Mouse (Mus musculus): ENCODE data around the gene Fkrp. TPM values are rescaled to one million over a fixed set of nuclear protein-coding genes. Genes with fewer than 3 reads are reported as not detected.

Fkrp gene
- polyA plus RNA-seq, 1 experiment from 2014 or later = 36.9 TPM

DNA sequence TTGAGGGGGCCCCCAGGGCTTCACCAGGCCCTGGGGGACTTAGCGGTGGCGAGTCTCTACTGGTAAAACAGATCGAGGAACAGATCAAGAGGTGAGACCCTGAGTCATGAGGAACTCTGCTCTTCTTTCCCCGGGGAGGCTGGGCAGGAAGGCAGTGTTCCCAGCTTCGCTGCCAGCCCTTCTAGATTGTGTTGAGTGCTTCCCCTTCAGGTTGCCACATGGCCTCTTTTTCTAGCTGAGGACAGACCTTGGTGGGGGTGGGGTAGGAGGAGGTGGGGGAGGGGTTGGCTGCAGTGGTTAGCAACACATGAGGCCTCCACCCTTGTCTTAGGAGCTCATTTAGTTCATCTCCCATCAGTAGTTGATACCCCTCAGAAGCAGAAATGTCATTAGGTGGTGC, 10.0 kb upstream of the Fkrp start:
- 86% methylated on average over 5 of the region's 5 CpGs for WGBS
- peaks cover 89% of the 10 kb centered on the region for H3K36me3 ChIP-seq
- no peak for ATAC-seq (ENCODE audit: low FRiP score, low read depth)

GRCm38 (mm10) chr7:16825785-16826184, 9.3 kb upstream of the Fkrp start:
- ATAC-seq (ENCODE audit: low FRiP score, low read depth) = no peak
- Histone ChIP-seq H3K9ac (replicated peaks) (no peak overlapping the region), H3K4me1 (peaks cover 16% of the 10 kb centered on the region), H3K36me3 (peaks cover 81% of the 10 kb centered on the region), H3K27me3 (no peaks in the 10 kb centered on the region), H3K4me2 (replicated peaks) (no peak overlapping the region), H3K27ac (replicated peaks) (no peak overlapping the region), H3K4me3 (no peak overlapping the region), H3K9me3 (no peaks in the 10 kb centered on the region)
- 87% methylated on average over 10 of the region's 10 CpGs for WGBS

More for the DNA sequence above, 10.0 kb upstream of the Fkrp start:
- Histone ChIP-seq H3K4me3 (no peak overlapping the region), H3K9me3 (no peaks in the 10 kb centered on the region), H3K27me3 (no peaks in the 10 kb centered on the region), H3K9ac (replicated peaks) (no peak overlapping the region), H3K4me2 (replicated peaks) (no peak overlapping the region), H3K27ac (replicated peaks) (no peak overlapping the region), H3K4me1 (peaks cover 9% of the 10 kb centered on the region; the same call in 1 of the 2 replicates)

DNA sequence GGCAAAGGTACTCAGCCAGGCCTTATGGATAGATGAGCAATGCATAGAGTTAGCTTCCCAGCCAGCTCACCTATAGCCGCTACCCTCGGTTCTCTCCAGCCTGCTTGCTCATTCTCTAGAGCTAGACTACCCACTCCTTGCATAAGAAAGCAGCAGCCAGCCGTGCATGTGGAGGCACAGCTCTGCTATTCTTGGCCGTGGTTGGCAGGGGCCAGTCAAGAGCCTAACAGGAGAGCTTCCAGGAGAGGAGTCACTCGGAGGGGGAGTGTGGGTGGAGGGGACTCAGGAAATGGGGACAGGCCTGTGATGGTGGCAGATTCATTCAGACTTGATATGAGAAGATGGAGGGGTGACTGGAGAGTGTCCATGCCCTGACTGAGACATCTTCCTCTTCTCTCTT, 7.2 kb upstream of the Fkrp start:
- whole genome bisulfite sequencing = 79% methylated on average over 5 of the region's 5 CpGs
- peaks cover 35% of the 10 kb centered on the region for H3K4me1 ChIP-seq
- no peak overlapping the region for H3K4me2 ChIP-seq (replicated peaks)
- no peak for ATAC-seq (ENCODE audit: low FRiP score, low read depth)
- H3K27ac ChIP-seq (replicated peaks) = no peak overlapping the region
- H3K9me3 ChIP-seq = no peaks in the 10 kb centered on the region
- H3K36me3 ChIP-seq = peaks cover 60% of the 10 kb centered on the region
- no peak overlapping the region for H3K4me3 ChIP-seq
- no peak overlapping the region for H3K9ac ChIP-seq (replicated peaks)
- H3K27me3 ChIP-seq = no peaks in the 10 kb centered on the region

DNA sequence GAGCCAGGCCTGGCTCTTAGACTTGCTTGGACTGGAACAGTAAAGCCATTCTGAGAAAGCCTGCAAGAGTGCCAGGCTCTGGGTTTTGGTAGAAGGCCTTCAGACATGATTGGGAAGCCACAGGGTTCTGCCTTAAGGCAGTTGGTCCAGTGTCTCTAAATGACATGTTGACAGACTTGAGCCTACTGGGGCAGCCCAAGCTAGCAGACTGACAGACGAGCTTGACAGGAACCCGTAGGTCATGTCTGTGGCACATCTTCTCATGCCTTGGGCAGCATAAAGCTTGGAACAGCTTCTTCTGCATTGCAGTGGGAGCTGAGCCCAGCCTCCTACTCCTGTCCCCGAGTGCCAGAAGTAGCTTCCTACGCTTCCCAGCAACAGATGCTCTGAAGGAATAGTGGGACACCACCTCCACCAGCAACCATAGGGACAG, 5.2 kb upstream of the Fkrp start:
- WGBS = 87% methylated on average over 4 of the region's 4 CpGs

GRCm38 (mm10) chr7:16821091-16821490, 4.6 kb upstream of the Fkrp start:
- peaks cover 52% of the 10 kb centered on the region for H3K4me1 ChIP-seq
- no peak overlapping the region for H3K9ac ChIP-seq (replicated peaks)
- H3K4me3 ChIP-seq = no peak overlapping the region
- no peaks in the 10 kb centered on the region for H3K9me3 ChIP-seq
- peak overlapping the region; percentile 17; the same call in 1 of the 2 replicates for H3K27ac ChIP-seq (replicated peaks)
- H3K36me3 ChIP-seq = peaks cover 34% of the 10 kb centered on the region
- 21% methylated on average over 3 of the region's 3 CpGs for WGBS
- H3K4me2 ChIP-seq (replicated peaks) = no peak overlapping the region
- ATAC-seq (ENCODE audit: low FRiP score, low read depth) = no peak
- no peaks in the 10 kb centered on the region for H3K27me3 ChIP-seq

More for the DNA sequence above, 5.2 kb upstream of the Fkrp start:
- peaks cover 40% of the 10 kb centered on the region for H3K36me3 ChIP-seq
- H3K4me3 ChIP-seq = no peak overlapping the region
- no peak overlapping the region for H3K27ac ChIP-seq (replicated peaks)
- H3K4me2 ChIP-seq (replicated peaks) = no peak overlapping the region
- H3K9me3 ChIP-seq = no peaks in the 10 kb centered on the region
- no peak overlapping the region for H3K9ac ChIP-seq (replicated peaks)
- ATAC-seq (ENCODE audit: low FRiP score, low read depth) = no peak
- H3K4me1 ChIP-seq = peaks cover 52% of the 10 kb centered on the region
- no peaks in the 10 kb centered on the region for H3K27me3 ChIP-seq

DNA sequence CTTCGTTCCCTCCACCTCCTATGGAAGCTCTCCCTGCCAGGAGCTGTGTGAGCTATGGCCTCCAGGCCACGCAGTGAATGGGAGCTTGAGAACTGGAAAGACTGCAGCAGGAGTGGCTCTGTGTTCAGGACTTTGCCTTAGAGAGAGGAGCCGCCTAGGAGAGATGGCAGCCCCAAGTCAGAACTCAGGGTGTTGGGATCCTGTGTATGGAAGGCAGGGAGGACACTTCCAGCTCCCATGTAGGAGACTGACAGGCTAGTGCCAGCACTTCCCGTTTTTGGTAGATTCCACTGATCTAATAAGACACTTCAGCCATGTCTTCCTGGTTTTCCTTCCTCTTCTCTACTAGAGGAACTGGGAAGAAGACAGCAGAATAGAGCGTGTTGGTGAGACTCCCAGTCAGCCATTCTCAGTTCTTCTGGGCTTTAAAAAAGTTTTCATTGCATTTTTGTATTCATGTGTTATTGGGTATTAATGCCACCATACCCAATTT, 3.8 kb upstream of the Fkrp start:
- H3K4me1 ChIP-seq = peaks cover 56% of the 10 kb centered on the region
- 72% methylated on average over 5 of the region's 5 CpGs for WGBS
- no peaks in the 10 kb centered on the region for H3K9me3 ChIP-seq
- no peak overlapping the region for H3K9ac ChIP-seq (replicated peaks)
- H3K4me2 ChIP-seq (replicated peaks) = no peak overlapping the region
- no peaks in the 10 kb centered on the region for H3K27me3 ChIP-seq
- ATAC-seq (ENCODE audit: low FRiP score, low read depth) = no peak
- H3K27ac ChIP-seq (replicated peaks) = no peak overlapping the region
- H3K36me3 ChIP-seq = peaks cover 26% of the 10 kb centered on the region
- H3K4me3 ChIP-seq = no peak overlapping the region

DNA sequence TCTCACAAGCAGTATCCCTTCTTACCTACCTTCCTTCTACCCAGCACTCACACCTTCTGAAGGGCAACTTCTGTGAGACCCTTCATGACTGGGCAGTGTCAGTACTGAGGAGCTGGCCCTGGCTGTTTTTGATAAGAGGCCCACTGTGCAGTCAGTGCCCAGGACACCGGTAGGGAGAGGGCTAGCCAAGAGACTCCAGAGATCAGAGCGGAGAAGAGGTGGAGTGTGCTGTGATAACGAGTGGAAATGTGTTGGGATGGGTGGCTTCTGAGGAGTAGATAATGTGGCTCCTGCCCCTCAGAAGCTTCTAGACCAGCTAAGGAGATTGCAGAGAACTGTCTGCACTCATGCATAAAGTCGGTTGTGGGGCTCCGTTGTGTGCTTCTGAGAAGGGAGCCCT, 3.3 kb upstream of the Fkrp start:
- WGBS = 82% methylated on average over 5 of the region's 5 CpGs
- peaks cover 61% of the 10 kb centered on the region for H3K4me1 ChIP-seq
- H3K4me2 ChIP-seq (replicated peaks) = no peak overlapping the region
- no peaks in the 10 kb centered on the region for H3K27me3 ChIP-seq
- ATAC-seq (ENCODE audit: low FRiP score, low read depth) = no peak
- H3K9me3 ChIP-seq = no peaks in the 10 kb centered on the region
- H3K4me3 ChIP-seq = no peak overlapping the region
- H3K27ac ChIP-seq (replicated peaks) = no peak overlapping the region
- peaks cover 21% of the 10 kb centered on the region for H3K36me3 ChIP-seq
- H3K9ac ChIP-seq (replicated peaks) = no peak overlapping the region

GRCm38 (mm10) chr7:16817693-16818092, 1.2 kb upstream of the Fkrp start:
- Histone ChIP-seq H3K36me3 (peaks cover 18% of the 10 kb centered on the region; the same call in 1 of the 2 replicates), H3K27ac (replicated peaks) (no peak overlapping the region), H3K4me3 (peak overlapping the region; percentile 94), H3K9me3 (no peaks in the 10 kb centered on the region), H3K4me1 (peaks cover 72% of the 10 kb centered on the region), H3K27me3 (peaks cover 11% of the 10 kb centered on the region), H3K9ac (replicated peaks) (peak overlapping the region; percentile 99), H3K4me2 (replicated peaks) (peak overlapping the region; percentile 85)
- 42% methylated on average over 3 of the region's 3 CpGs for WGBS
- no peak for ATAC-seq (ENCODE audit: low FRiP score, low read depth)

GRCm38 (mm10) chr7:16816078-16816474, 456 bp downstream of the Fkrp start:
- Histone ChIP-seq H3K9ac (replicated peaks) (peak overlapping the region; percentile 99), H3K27ac (replicated peaks) (peak overlapping the region; percentile 99), H3K4me2 (replicated peaks) (peak overlapping the region; percentile 85), H3K4me3 (peak overlapping the region; percentile 94), H3K4me1 (peaks cover 70% of the 10 kb centered on the region), H3K9me3 (no peaks in the 10 kb centered on the region), H3K36me3 (peaks cover 13% of the 10 kb centered on the region; the same call in 1 of the 2 replicates), H3K27me3 (peaks cover 28% of the 10 kb centered on the region)
- under 1% methylated on average over 51 of the region's 55 CpGs for WGBS
- peak; percentile 74 for ATAC-seq (ENCODE audit: low FRiP score, low read depth)

GRCm38 (mm10) chr7:16815351-16815941, 1.1 kb downstream of the Fkrp start, which contains the start of gene Strn4:
Gene Strn4, plus strand, starts transcription at chr7:16815889.
- Histone ChIP-seq H3K4me3 (peak within 1 kb of the TSS; percentile 94), H3K36me3 (peaks cover 17% of the 10 kb centered on the region; the same call in 1 of the 2 replicates), H3K4me2 (replicated peaks) (peak within 1 kb of the TSS; percentile 85), H3K27ac (replicated peaks) (peak within 1 kb of the TSS; percentile 99), H3K27me3 (peaks cover 34% of the 10 kb centered on the region), H3K9ac (replicated peaks) (peak within 1 kb of the TSS; percentile 99), H3K4me1 (peaks cover 71% of the 10 kb centered on the region), H3K9me3 (no peaks in the 10 kb centered on the region)
- peak; percentile 77 for ATAC-seq (ENCODE audit: low FRiP score, low read depth)
- WGBS = 0% methylated on average over 1 of the region's 1 CpGs

- Histone ChIP-seq H3K27me3 (peaks cover 40% of the 10 kb centered on the region), H3K9me3 (no peaks in the 10 kb centered on the region), H3K9ac (replicated peaks) (no peak overlapping the region), H3K27ac (replicated peaks) (no peak overlapping the region), H3K4me2 (replicated peaks) (no peak overlapping the region), H3K36me3 (peaks cover 22% of the 10 kb centered on the region; the same call in 1 of the 2 replicates), H3K4me1 (peaks cover 43% of the 10 kb centered on the region), H3K4me3 (no peak overlapping the region)
- ATAC-seq (ENCODE audit: low FRiP score, low read depth) = no peak
- WGBS = 82% methylated on average over 2 of the region's 2 CpGs
Observed at GRCm38 (mm10) chr7:16812505-16812904, 4.0 kb downstream of the Fkrp start.

DNA sequence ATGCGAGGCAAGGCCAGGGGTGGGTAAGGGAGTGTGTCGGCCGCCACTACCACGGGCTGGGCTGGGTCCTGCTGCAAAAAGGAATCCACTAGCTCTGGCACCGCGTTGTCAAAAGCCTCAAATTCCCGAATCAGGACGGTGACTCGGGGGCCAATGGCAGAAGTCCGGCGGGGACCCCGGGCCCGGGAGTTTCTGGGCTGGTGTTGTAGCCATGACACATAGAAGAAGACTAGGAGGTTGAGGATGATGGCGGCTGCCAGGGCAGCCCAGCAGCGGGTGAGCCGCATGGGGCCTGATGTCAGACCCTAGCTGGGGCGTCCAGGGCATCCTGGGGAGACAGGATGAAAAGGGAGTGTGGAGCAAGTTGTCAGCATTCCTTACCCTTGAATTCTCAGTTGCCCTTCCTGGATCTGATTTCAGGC, 4.9 kb downstream of the Fkrp start:
- Histone ChIP-seq H3K9me3 (no peaks in the 10 kb centered on the region), H3K4me2 (replicated peaks) (peak overlapping the region; percentile 68), H3K27ac (replicated peaks) (peak overlapping the region; percentile 80), H3K9ac (replicated peaks) (peak overlapping the region; percentile 62), H3K36me3 (peaks cover 25% of the 10 kb centered on the region), H3K4me1 (peaks cover 38% of the 10 kb centered on the region), H3K27me3 (peaks cover 40% of the 10 kb centered on the region), H3K4me3 (peak overlapping the region; percentile 45)
- WGBS = 8% methylated on average over 17 of the region's 17 CpGs
- ATAC-seq (ENCODE audit: low FRiP score, low read depth) = no peak

Data from midbrain, embryonic 12.5 days (tissue).